ENCODE assay signal across 8 mouse cellular contexts in the genomic region with DNA sequence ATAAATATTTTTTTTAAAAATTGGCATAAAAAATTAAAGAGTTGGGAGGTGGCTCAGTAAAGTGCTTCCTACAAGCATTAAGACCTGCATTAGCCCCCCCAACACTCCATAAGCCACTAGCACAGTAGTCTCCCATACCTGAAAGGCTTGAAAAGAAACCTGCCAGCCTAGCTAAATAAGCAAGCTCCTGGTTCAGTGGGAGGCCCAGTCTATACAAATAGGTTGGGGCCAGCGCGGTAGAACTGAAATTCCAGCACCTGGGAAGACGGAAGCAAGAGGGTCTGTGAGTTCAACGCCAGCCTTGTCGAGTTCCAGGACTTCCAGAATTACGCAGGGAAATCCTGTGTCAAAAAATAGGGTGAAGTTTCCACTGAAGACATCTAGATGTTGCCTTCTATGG. TPM values are rescaled to one million over a fixed set of nuclear protein-coding genes. Genes with fewer than 3 reads are reported as not detected.
DNase-seq lines count a peak whose midpoint lies in the region; ATAC-seq and TF ChIP-seq lines count a peak whose summit lies in the region.

No protein-coding gene starts in this region.

- peak overlapping the region; percentile 100 for H3K27ac ChIP-seq in heart, embryonic 10.5 days
- H3K27ac ChIP-seq in forebrain, postnatal 0 days (ENCODE audit: low read depth, low read length), result no peak overlapping the region
- peak overlapping the region; percentile 100; the same call in 1 of the 2 replicates for H3K27ac ChIP-seq in midbrain, embryonic 10.5 days (replicated peaks)

- no peak overlapping the region for H3K4me3 ChIP-seq in heart, embryonic 10.5 days
- no peak overlapping the region for H3K4me3 ChIP-seq in forebrain, postnatal 0 days (ENCODE audit: low read depth, low read length)
- no peak overlapping the region for H3K4me3 ChIP-seq in midbrain, embryonic 10.5 days

- no peak for ATAC-seq in forebrain, postnatal 0 days

- H3K9me3 ChIP-seq in heart, embryonic 10.5 days, result no peaks in the 10 kb centered on the region
- no peaks in the 10 kb centered on the region for H3K9me3 ChIP-seq in forebrain, postnatal 0 days (ENCODE audit: low read length)
- H3K9me3 ChIP-seq in midbrain, embryonic 10.5 days (replicated peaks), result no peaks in the 10 kb centered on the region

- peaks cover under 1% of the 10 kb centered on the region; the same call in 1 of the 2 replicates for H3K27me3 ChIP-seq in heart, embryonic 10.5 days (ENCODE audit: insufficient read depth, poor library complexity, severe bottlenecking)
- H3K27me3 ChIP-seq in forebrain, postnatal 0 days (ENCODE audit: insufficient read depth, low read length), result no peaks in the 10 kb centered on the region
- H3K27me3 ChIP-seq in midbrain, embryonic 10.5 days (ENCODE audit: low read depth, poor library complexity, severe bottlenecking), result no peaks in the 10 kb centered on the region

- DNase-seq in heart, embryonic 10.5 days (ENCODE audit: low spot score), result no peak
- DNase-seq in heart, postnatal 14 days, result no peak
- peak; percentile 30 for DNase-seq in ES-CJ7 (ENCODE audit: low read depth, low spot score)
- DNase-seq in forebrain, postnatal 0 days, result no peak
- no peak for DNase-seq in midbrain, embryonic 10.5 days (ENCODE audit: low spot score)
- DNase-seq in retina, postnatal 1 day, result no peak
- no peak for DNase-seq in layer of hippocampus, postnatal 36 days
- no peak for DNase-seq in layer of hippocampus, postnatal 14 days (ENCODE audit: low spot score in 2 of 2)

- no peak for TF ChIP-seq CTCF in forebrain, postnatal 0 days (IDR thresholded peaks at IDR 0.05; ENCODE audit: low read depth)

- H3K9ac ChIP-seq in forebrain, postnatal 0 days, result 0 out of 2 replicates have a peak overlapping the region, but pooled peaks have one; percentile 100

- intact Hi-C loops in heart, postnatal 14 days (cut with DNase I), result loop anchor here (10.0 kb wide), 1 partner anchor 388 kb away; a partner anchor contains a TSS

- 90% methylated on average over 6 of the region's 6 CpGs for WGBS in heart, embryonic 10.5 days
- WGBS in forebrain, postnatal 0 days, result 95% methylated on average over 6 of the region's 6 CpGs
- 94% methylated on average over 6 of the region's 6 CpGs for WGBS in midbrain, embryonic 10.5 days

- H3K4me2 ChIP-seq in forebrain, postnatal 0 days (ENCODE audit: low read depth), result peak overlapping the region; percentile 65

- H3K4me1 ChIP-seq in heart, embryonic 10.5 days, result peaks cover 20% of the 10 kb centered on the region
- peaks cover 6% of the 10 kb centered on the region; the same call in 1 of the 2 replicates for H3K4me1 ChIP-seq in forebrain, postnatal 0 days (ENCODE audit: insufficient read depth)
- H3K4me1 ChIP-seq in midbrain, embryonic 10.5 days, result peaks cover 24% of the 10 kb centered on the region

- H3K36me3 ChIP-seq in heart, embryonic 10.5 days, result 0 out of 2 replicates have a peak, but pooled peaks cover 4% of the 10 kb centered on the region
- no peaks in the 10 kb centered on the region for H3K36me3 ChIP-seq in forebrain, postnatal 0 days (ENCODE audit: insufficient read depth)
- H3K36me3 ChIP-seq in midbrain, embryonic 10.5 days, result peaks cover 5% of the 10 kb centered on the region

RNA-seq across cellular contexts. Expression of a gene that starts 5.0 kb away (rescaled TPM):
- 111 and 117 TPM in 2 replicates for polyA plus RNA-seq in heart, embryonic 10.5 days (2016; fragmentation: Nextera tagmentation; extraction: Ambion mirVana)
- 10 to 100 TPM; 66.3 to 67.9 TPM for total RNA-seq in heart, postnatal 14 days (2021)
- total RNA-seq in forebrain, postnatal 0 days (2014; rRNA removed), result 72.7 and 78.2 TPM in 2 replicates
- 74.6 and 81.4 TPM in 2 replicates for polyA plus RNA-seq in forebrain, postnatal 0 days (2015; fragmentation: Nextera tagmentation; extraction: Ambion mirVana)
- 123 and 127 TPM in 2 replicates for polyA plus RNA-seq in midbrain, embryonic 10.5 days (2016; fragmentation: Nextera tagmentation; extraction: Ambion mirVana)
- total RNA-seq in layer of hippocampus, postnatal 36 days (2021), result 10 to 100 TPM; 49.0 to 52.9 TPM
- total RNA-seq in layer of hippocampus, postnatal 14 days (2021), result 10 to 100 TPM; 49.1 to 53.8 TPM

RNA-seq across cellular contexts. Expression of a gene that starts 28.2 kb away (rescaled TPM):
- 1.8 and 3.4 TPM in 2 replicates for polyA plus RNA-seq in heart, embryonic 10.5 days (2016; fragmentation: Nextera tagmentation; extraction: Ambion mirVana)
- total RNA-seq in heart, postnatal 14 days (2021), result under 1 TPM; 0.12 to 0.22 TPM
- total RNA-seq in forebrain, postnatal 0 days (2014; rRNA removed), result 68.2 and 86.1 TPM in 2 replicates
- polyA plus RNA-seq in forebrain, postnatal 0 days (2015; fragmentation: Nextera tagmentation; extraction: Ambion mirVana), result 14.7 and 21.7 TPM in 2 replicates
- 3.8 and 5.4 TPM in 2 replicates for polyA plus RNA-seq in midbrain, embryonic 10.5 days (2016; fragmentation: Nextera tagmentation; extraction: Ambion mirVana)
- total RNA-seq in layer of hippocampus, postnatal 36 days (2021), result 10 to 100 TPM; 25.9 to 28.9 TPM
- 10 to 100 TPM; 17.5 to 24.7 TPM for total RNA-seq in layer of hippocampus, postnatal 14 days (2021)

Comparison
In these comparisons a context has a peak if more than half of its experiments do, and no peak if none do; other contexts are left out.
1. RNA of a gene that starts 28.2 kb away (total RNA-seq): 68.2 to 86.1 TPM in forebrain, postnatal 0 days, 25.9 to 28.9 TPM in layer of hippocampus, postnatal 36 days and 17.5 to 24.7 TPM in layer of hippocampus, postnatal 14 days; 0.12 to 0.22 TPM in heart, postnatal 14 days; every median in the first group is over 10 times any median in the second.